Comparison of ENCODE assay signal across 8 mouse cellular contexts in genomic region chr1:39527432-39527831, GRCm38 (mm10). TPM values are rescaled to one million over a fixed set of nuclear protein-coding genes. Genes with fewer than 3 reads are reported as not detected.
DNase-seq lines count a peak whose midpoint lies in the region; ATAC-seq lines count a peak whose summit lies in the region.

No protein-coding gene starts in this region.

- no peak overlapping the region for H3K4me3 ChIP-seq in lung, embryonic 16.5 days (ENCODE audit: low read length)

- H3K4me1 ChIP-seq in lung, embryonic 16.5 days (replicated peaks; ENCODE audit: control insufficient read depth, insufficient read depth, low read length), result no peaks in the 10 kb centered on the region

- no peaks in the 10 kb centered on the region for H3K27me3 ChIP-seq in lung, embryonic 16.5 days (ENCODE audit: control insufficient read depth, insufficient read depth, low read depth, low read length)

- no peaks in the 10 kb centered on the region for H3K36me3 ChIP-seq in lung, embryonic 16.5 days (ENCODE audit: control insufficient read depth, insufficient read depth, low read length)

- DNase-seq in CD8-positive naive resting alpha-beta T cell, adult 2 months (ENCODE audit: low read depth in 2 of 2, low spot score in 2 of 2), result peak; percentile 75 to 81
- peak; percentile 96 for DNase-seq in ZHBTc4 (ENCODE audit: low read depth, low spot score)
- peak; percentile 73 to 77 for DNase-seq in cerebellum, postnatal 36 days
- peak; percentile 75 to 92 for DNase-seq in kidney, postnatal 36 days
- peak; percentile 83 for DNase-seq in right cerebral cortex, postnatal 14 days
- peak; percentile 84 for DNase-seq in urinary bladder, postnatal 25 days (ENCODE audit: low spot score)

- H3K9ac ChIP-seq in lung, embryonic 16.5 days (ENCODE audit: low read length), result no peak overlapping the region

- no peak overlapping the region for H3K27ac ChIP-seq in lung, embryonic 16.5 days (ENCODE audit: low read length)

- no peak overlapping the region for H3K4me2 ChIP-seq in lung, embryonic 16.5 days (ENCODE audit: low read depth, low read length)

- H3K9me3 ChIP-seq in lung, embryonic 16.5 days (ENCODE audit: control insufficient read depth, low read length), result no peaks in the 10 kb centered on the region

- 8% methylated on average over 7 of the region's 7 CpGs for WGBS in lung, embryonic 16.5 days

- peak; percentile 51 for ATAC-seq in granulocyte monocyte progenitor cell, adult 5-6 weeks (replicated peaks; ENCODE audit: poor library complexity, severe bottlenecking)
- ATAC-seq in lung, embryonic 16.5 days (ENCODE audit: low read depth), result 0 out of 2 replicates have a peak, but pooled peaks have one; percentile 35

RNA-seq across cellular contexts. Expression of gene Cnot11, which starts 7.4 kb away (rescaled TPM):
- total RNA-seq in granulocyte monocyte progenitor cell, adult 5-6 weeks (2014; fragmentation: Nextera tagmentation), result 16.3 and 28.7 TPM in 2 replicates
- total RNA-seq in granulocyte monocyte progenitor cell, adult 5-6 weeks (2017), result 25.9 and 28.3 TPM in 2 replicates
- polyA plus RNA-seq in lung, embryonic 16.5 days (2015; fragmentation: Nextera tagmentation; extraction: Ambion mirVana), result 11.7 TPM in 2 replicates

RNA-seq across cellular contexts. Expression of gene Tbc1d8, which starts 48.9 kb away (rescaled TPM):
- 14.2 and 44.5 TPM in 2 replicates for total RNA-seq in granulocyte monocyte progenitor cell, adult 5-6 weeks (2014; fragmentation: Nextera tagmentation)
- total RNA-seq in granulocyte monocyte progenitor cell, adult 5-6 weeks (2017), result 9.7 and 13.8 TPM in 2 replicates
- polyA plus RNA-seq in lung, embryonic 16.5 days (2015; fragmentation: Nextera tagmentation; extraction: Ambion mirVana), result 13.3 and 14.7 TPM in 2 replicates

RNA-seq across cellular contexts. Expression of gene Rnf149, which starts 49.8 kb away (rescaled TPM):
- total RNA-seq in granulocyte monocyte progenitor cell, adult 5-6 weeks (2014; fragmentation: Nextera tagmentation), result 34.0 and 37.2 TPM in 2 replicates
- 34.6 and 34.8 TPM in 2 replicates for total RNA-seq in granulocyte monocyte progenitor cell, adult 5-6 weeks (2017)
- 20.0 and 26.1 TPM in 2 replicates for polyA plus RNA-seq in lung, embryonic 16.5 days (2015; fragmentation: Nextera tagmentation; extraction: Ambion mirVana)
